Mouse (Mus musculus) neural tube, embryonic 11.5 days (tissue): ENCODE data around the gene Atp1a4. TPM values are rescaled to one million over a fixed set of nuclear protein-coding genes. Genes with fewer than 3 reads are reported as not detected.
"Not testable (repeated sequence)": the region's sequence is repeated elsewhere in the genome, so short reads cannot be mapped to it uniquely, and the experiment has no call there.

Experiments used
- ATAC-seq: fragments of 200-750 bp; cut with Nextera tagmentation; 2 replicates; pipeline ENCODE4 v1.8.0; 2017; ENCODE audit warnings: moderate number of reproducible peaks, mild to moderate bottlenecking, moderate TSS enrichment, moderate library complexity; ENCODE audit not compliant: insufficient read depth, low FRiP score, low TSS enrichment
- DNase-seq: peaks from one replicate; pipeline ENCODE4 v3.0.0-alpha.2; 2015; ENCODE audit warnings: low spot score
- H3K27ac ChIP-seq: fragments of 300-500 bp; sonication (generic); 2 replicates; pipeline ENCODE4 v1.5.1; 2014; ENCODE audit warnings: low read depth, mild to moderate bottlenecking, low read length
- H3K27me3 ChIP-seq: fragments of 300-500 bp; sonication (generic); 2 replicates; pipeline ENCODE4 v1.6.1; 2014; ENCODE audit warnings: mild to moderate bottlenecking, low read length, mixed read lengths; ENCODE audit not compliant: control insufficient read depth, insufficient read depth
- H3K36me3 ChIP-seq: fragments of 300-500 bp; sonication (generic); 2 replicates; pipeline ENCODE4 v1.6.1; 2014; ENCODE audit warnings: mild to moderate bottlenecking, low read length, moderate library complexity, mixed read lengths; ENCODE audit not compliant: control insufficient read depth, insufficient read depth
- H3K4me1 ChIP-seq: fragments of 300-500 bp; sonication (generic); 2 replicates; pipeline ENCODE4 v1.6.1; 2014; ENCODE audit warnings: low read length, mixed read lengths; ENCODE audit not compliant: control insufficient read depth, insufficient read depth
- H3K4me2 ChIP-seq: fragments of 300-500 bp; sonication (generic); 2 replicates; pipeline ENCODE4 v1.6.1; 2014; ENCODE audit warnings: low read depth, mild to moderate bottlenecking, moderate library complexity
- H3K4me3 ChIP-seq: fragments of 300-500 bp; sonication (generic); 2 replicates; pipeline ENCODE4 v1.5.1; 2014; ENCODE audit warnings: low read depth, low read length
- H3K9ac ChIP-seq: fragments of 300-500 bp; sonication (generic); 2 replicates; pipeline ENCODE4 v1.6.1; 2014; ENCODE audit warnings: mild to moderate bottlenecking, low read length
- H3K9me3 ChIP-seq: fragments of 300-500 bp; sonication (generic); 2 replicates; pipeline ENCODE4 v1.6.1; 2016; ENCODE audit warnings: low read length; ENCODE audit not compliant: control insufficient read depth
- WGBS: fragments of 180-500 bp; shearing (Covaris S2); extraction: QIAGEN DNeasy Blood & Tissue Kit; methylation state at CpG from one replicate; pipeline ENCODE4 v1.1.7; 2014; 5-methylcytosine and 5-hydroxymethylcytosine counted together
- polyA plus RNA-seq: library from polyadenylated mRNA; unstranded; fragments of >200 nt; fragmentation: Nextera tagmentation; extraction: Ambion mirVana; gene quantifications from 2 replicates; pipeline ENCODE4 v1.2.1, GENCODE M21; 2014

Atp1a4 gene
- polyA plus RNA-seq, 1 experiment from 2014 or later: not detected

DNA sequence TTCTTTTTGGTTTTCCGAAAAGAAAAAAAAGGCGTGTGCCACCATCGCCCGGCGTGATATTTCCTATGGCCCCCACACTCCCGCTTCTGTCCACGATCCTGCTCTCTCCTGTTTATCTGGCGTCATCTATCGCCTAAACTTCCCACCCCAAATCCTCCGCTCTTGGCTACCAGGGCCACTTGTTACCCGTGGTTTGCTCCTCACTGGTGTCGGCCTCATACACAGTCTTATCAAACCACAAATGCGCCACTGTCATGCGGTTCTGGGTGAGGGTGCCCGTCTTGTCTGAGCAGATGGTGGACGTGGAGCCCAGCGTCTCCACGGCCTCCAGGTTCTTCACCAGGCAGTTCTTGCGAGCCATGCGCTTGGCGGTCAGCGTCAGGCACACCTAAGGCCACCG is 13.6 kb downstream of the Atp1a4 start:
- not testable (repeated sequence) for H3K9me3 ChIP-seq, H3K9ac ChIP-seq, H3K27ac ChIP-seq, ATAC-seq, H3K36me3 ChIP-seq, H3K4me1 ChIP-seq, H3K27me3 ChIP-seq, H3K4me3 ChIP-seq, DNase-seq, H3K4me2 ChIP-seq
- 38% methylated on average over 23 of the region's 23 CpGs for WGBS

DNA sequence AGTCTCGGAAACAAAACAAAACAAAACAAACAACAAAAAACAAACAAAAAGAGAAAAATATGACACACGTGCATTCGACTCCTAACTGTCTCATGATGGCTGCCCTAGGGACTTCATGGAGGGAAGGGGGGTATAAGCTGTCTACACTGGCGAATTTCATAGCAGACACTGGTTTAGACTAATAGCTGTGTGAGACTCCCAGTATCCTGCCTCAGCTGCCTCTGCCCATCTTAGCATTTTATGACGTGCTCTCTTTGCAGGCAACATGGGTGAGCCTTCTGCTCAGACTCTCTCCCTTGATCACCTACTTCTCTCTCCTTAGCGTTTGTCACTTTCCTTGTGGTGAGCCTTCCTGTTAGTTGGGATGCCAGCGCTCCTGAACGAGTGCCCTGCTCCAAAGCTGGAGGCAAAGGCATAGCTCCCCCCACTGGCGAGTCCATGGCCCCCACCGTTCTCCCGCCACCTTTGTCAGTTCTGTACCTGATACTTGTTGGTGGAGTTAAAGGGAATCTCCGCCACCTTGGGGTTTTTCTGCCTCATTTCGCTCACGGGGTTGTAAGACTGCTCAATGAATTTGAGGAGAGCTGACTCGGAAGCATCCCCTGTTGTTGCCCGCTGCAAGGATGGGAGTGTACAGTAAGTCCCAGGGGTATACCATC is 14.5 kb downstream of the Atp1a4 start:
- 31% methylated on average over 16 of the region's 16 CpGs for WGBS
- no peak overlapping the region for H3K4me3 ChIP-seq
- no peaks in the 10 kb centered on the region for H3K36me3 ChIP-seq
- ATAC-seq: no peak
- peaks cover 6% of the 10 kb centered on the region; the same call in 1 of the 2 replicates for H3K27me3 ChIP-seq
- H3K9ac ChIP-seq: no peak overlapping the region
- H3K27ac ChIP-seq: no peak overlapping the region
- no peak for DNase-seq
- no peaks in the 10 kb centered on the region for H3K9me3 ChIP-seq
- H3K4me1 ChIP-seq: peaks cover 6% of the 10 kb centered on the region; the same call in 1 of the 2 replicates
- peak overlapping the region; percentile 7; the same call in 1 of the 2 replicates for H3K4me2 ChIP-seq

DNA sequence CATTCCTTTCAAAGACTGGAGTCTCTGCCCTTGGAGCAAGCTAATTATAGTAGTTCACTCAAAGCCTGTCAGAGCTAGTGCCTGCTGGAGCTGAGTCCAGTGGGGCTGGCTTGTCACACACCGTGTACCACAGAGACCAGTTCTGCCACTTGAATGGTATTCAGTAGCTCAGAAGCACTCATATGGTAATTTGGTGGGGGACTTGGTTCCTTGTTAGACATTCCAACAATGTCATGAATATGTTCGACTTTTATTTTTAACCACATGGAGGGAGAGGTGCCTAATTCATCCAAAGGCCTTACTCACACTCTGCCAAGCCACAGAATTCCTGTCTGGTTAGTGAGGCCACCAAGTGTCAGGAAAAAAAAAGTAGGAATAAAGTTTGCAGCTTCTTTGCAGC is 15.8 kb downstream of the Atp1a4 start:
- ATAC-seq (0 out of 2 replicates have a peak, but pooled peaks have one; percentile 43), DNase-seq (peak; percentile 38)
- Histone ChIP-seq H3K9ac (no peak overlapping the region), H3K27me3 (peaks cover 6% of the 10 kb centered on the region; the same call in 1 of the 2 replicates), H3K36me3 (no peaks in the 10 kb centered on the region), H3K4me1 (peaks cover 6% of the 10 kb centered on the region; the same call in 1 of the 2 replicates), H3K27ac (no peak overlapping the region), H3K9me3 (no peaks in the 10 kb centered on the region), H3K4me2 (no peak overlapping the region), H3K4me3 (no peak overlapping the region)
- 42% methylated on average over 2 of the region's 2 CpGs for WGBS

DNA sequence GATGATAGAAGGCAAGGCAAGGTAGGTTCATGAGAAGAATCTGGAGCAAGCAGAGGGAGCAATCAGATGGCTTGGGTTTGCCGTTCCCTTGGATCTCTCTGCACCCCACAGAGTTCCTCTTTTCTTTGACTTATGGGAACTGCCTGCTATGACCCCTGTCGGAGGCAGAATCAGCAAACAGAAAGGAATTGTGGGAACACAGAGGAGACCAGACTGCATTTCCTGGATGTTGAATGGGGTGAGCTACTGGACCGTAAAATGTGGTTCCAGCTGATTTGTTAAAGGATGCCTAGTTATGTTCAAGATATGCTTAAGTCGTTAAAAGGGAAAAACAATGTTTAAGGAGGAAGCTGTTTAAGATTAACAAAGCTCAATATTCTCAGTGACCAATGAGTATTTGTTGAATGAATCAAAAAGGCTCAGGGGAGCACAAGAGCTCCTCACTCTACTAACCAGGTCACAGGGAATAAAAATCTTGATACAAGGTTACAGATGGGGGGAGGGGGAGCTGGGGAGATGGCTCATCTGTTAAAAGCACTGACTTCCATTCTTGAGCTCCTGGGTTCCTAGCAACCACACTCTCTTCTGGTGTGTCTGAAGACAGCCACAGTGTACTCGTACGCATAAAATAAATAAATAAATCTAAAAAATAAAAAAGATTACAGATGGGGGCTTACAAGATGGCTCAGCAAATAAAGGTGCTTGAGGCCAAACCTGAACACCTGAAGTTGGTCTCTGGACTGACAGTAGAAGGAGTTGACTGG is 17.1 kb downstream of the Atp1a4 start:
- peak; percentile 41 for DNase-seq
- no peak overlapping the region for H3K27ac ChIP-seq
- 32% methylated on average over 6 of the region's 6 CpGs for WGBS

DNA sequence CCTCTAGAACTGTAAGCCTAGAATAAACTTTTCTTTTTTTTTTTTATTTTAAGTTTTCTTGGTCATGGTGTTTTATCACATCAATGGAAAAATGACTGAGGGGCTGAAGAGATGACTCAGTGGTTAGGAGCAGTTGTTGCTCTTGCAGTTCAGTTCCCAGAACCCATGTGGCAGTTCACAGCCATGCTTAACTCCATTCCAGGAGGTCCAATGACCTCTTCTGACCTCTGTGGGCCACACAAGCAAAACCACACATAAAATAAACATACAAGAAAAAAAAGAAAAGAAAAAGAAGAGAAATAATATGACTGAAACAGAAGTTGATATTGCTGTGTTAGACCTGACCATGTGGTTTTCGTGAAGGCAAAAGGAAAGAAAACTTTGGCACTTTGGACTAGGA is 29.0 kb downstream of the Atp1a4 start:
- Histone ChIP-seq H3K4me1 (no peaks in the 10 kb centered on the region), H3K9me3 (no peaks in the 10 kb centered on the region), H3K4me2 (no peak overlapping the region), H3K4me3 (no peak overlapping the region), H3K9ac (no peak overlapping the region), H3K27me3 (no peaks in the 10 kb centered on the region), H3K27ac (no peak overlapping the region), H3K36me3 (no peaks in the 10 kb centered on the region)
- no peak for DNase-seq
- ATAC-seq: no peak
- 94% methylated on average over 1 of the region's 1 CpGs for WGBS

More for the DNA sequence above, 17.1 kb downstream of the Atp1a4 start:
- no peaks in the 10 kb centered on the region for H3K9me3 ChIP-seq
- no peaks in the 10 kb centered on the region for H3K36me3 ChIP-seq
- ATAC-seq: peak; percentile 52; the same call in 1 of the 2 replicates
- no peak overlapping the region for H3K4me2 ChIP-seq
- H3K9ac ChIP-seq: no peak overlapping the region
- H3K4me3 ChIP-seq: no peak overlapping the region
- peaks cover 6% of the 10 kb centered on the region; the same call in 1 of the 2 replicates for H3K4me1 ChIP-seq
- peaks cover 6% of the 10 kb centered on the region; the same call in 1 of the 2 replicates for H3K27me3 ChIP-seq

DNA sequence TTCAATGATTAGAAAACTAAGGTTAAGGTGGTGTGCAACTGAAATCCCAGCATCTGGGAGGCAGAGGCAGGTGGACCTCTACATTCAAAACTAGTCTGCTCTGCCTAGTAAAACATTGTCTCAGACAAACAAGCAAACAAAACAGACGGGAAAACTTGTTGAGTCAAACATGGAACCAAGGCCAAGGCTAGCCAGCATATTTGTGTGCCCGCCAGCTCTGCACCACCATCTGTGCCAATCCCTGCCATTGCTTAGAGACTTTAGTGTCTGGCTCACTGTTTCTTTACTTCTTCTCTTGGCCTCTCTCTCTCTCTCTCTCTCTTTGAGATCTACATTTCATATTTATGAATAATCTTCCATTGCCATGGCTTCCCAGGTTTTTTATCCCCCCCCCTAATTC is 30.0 kb downstream of the Atp1a4 start:
- no peak overlapping the region for H3K4me3 ChIP-seq
- H3K9ac ChIP-seq: no peak overlapping the region
- no peak for ATAC-seq
- H3K9me3 ChIP-seq: no peaks in the 10 kb centered on the region
- H3K27ac ChIP-seq: no peak overlapping the region
- no peak for DNase-seq
- no peaks in the 10 kb centered on the region for H3K4me1 ChIP-seq
- no peak overlapping the region for H3K4me2 ChIP-seq
- H3K36me3 ChIP-seq: no peaks in the 10 kb centered on the region
- WGBS: 89% methylated on average over 2 of the region's 2 CpGs
- no peaks in the 10 kb centered on the region for H3K27me3 ChIP-seq

DNA sequence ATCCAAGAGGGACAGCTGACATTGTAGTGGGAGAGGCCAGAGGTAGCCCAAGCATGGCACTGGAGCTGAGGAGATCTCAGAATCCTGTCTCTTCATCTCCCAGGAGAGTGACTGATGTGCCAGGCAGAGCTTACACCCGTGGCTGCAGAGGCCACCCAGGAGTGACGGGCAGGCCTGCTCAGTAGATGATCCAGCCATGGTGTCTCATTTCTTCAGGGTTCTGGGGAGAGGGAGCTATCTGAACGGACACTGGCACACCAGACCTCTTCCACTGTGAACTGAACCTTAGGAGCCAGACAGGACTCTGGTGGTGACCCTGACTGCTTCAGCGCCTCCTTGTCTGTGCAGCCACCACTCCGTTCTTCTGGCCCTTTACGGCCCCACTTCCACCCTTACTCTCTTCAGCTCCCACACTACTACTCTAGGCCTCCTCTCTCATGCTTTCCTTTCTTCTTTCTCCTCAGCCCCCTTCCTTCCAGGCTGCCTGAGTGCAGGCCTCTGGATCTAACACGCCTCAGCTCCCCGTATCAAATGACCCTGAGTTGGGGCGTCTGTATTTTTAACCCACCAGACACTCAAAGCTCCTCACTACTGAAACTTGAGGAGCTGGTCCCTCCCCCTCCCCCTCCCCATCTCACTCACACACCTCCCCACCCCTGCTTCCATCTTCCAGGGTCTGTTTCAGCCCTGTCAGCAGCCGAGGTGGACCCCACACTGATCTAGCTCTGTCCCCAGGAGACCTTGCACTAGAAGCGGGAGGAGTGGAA is 36.7 kb downstream of the Atp1a4 start:
- Histone ChIP-seq H3K36me3 (no peaks in the 10 kb centered on the region), H3K4me2 (no peak overlapping the region), H3K27ac (peak overlapping the region; percentile 63; the same call in 1 of the 2 replicates), H3K4me3 (no peak overlapping the region), H3K4me1 (peaks cover 12% of the 10 kb centered on the region), H3K9ac (0 out of 2 replicates have a peak overlapping the region, but pooled peaks have one; percentile 10), H3K9me3 (no peaks in the 10 kb centered on the region), H3K27me3 (no peaks in the 10 kb centered on the region)
- ATAC-seq (no peak), DNase-seq (peak; percentile 48)
- 37% methylated on average over 11 of the region's 11 CpGs for WGBS

DNA sequence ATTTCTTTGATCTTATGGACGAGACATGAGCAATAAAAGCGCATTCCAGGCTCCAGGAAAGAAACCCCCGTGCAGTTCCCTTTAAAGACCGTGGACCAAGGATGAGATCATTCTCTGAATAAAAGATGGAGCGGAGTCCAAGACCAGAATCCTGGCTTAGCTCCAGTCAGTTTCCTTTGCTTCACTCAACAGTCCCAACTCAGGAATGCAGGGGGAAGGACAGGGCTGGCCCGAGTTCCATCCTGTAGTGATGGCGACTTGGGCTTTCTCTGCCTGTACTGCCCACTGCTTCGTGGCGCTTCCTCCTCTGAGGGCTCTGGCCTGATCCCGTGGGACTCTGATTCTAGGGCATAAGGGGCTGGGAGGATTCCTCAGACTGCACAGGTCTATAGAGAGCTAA is 37.8 kb downstream of the Atp1a4 start:
- no peak overlapping the region for H3K9ac ChIP-seq
- DNase-seq (no peak), ATAC-seq (no peak)
- no peaks in the 10 kb centered on the region for H3K27me3 ChIP-seq
- H3K27ac ChIP-seq: no peak overlapping the region
- H3K36me3 ChIP-seq: no peaks in the 10 kb centered on the region
- H3K4me2 ChIP-seq: no peak overlapping the region
- 58% methylated on average over 10 of the region's 10 CpGs for WGBS
- H3K4me1 ChIP-seq: peaks cover 12% of the 10 kb centered on the region
- H3K9me3 ChIP-seq: no peaks in the 10 kb centered on the region
- no peak overlapping the region for H3K4me3 ChIP-seq
